Mouse (Mus musculus) MEL (cell line): ENCODE results near the gene Olfr411. TPM values are rescaled to one million over a fixed set of nuclear protein-coding genes. Genes with fewer than 3 reads are reported as not detected.

Experiments used
- DNase-seq: peaks from one replicate; pipeline ENCODE4 v3.0.0; 2011; ENCODE audit warnings: low read depth, low spot score
- H3K27ac ChIP-seq: 2 replicates; pipeline ENCODE4 v1.5.1; 2012; ENCODE audit warnings: low read depth, mild to moderate bottlenecking, control low read depth, low read length, moderate library complexity; ENCODE audit not compliant: control insufficient read depth
- H3K27me3 ChIP-seq, 2 experiments: fragments of 150-350 bp in 1 of 2; sonication (generic) in 1 of 2; 2 replicates each; pipeline ENCODE4 v1.6.1; 2012; ENCODE audit warnings: low read length in 2 of 2, mild to moderate bottlenecking in 2 of 2, improper control_type of control experiment in 1 of 2, moderate library complexity in 1 of 2; ENCODE audit not compliant: insufficient read depth in 2 of 2, control insufficient read depth in 1 of 2
- H3K36me3 ChIP-seq, 2 experiments: 2 replicates each; pipeline ENCODE4 v1.6.1; 2012 to 2014; ENCODE audit warnings: low read length in 2 of 2, improper control_type of control experiment in 1 of 2, inconsistent platforms in 1 of 2, mild to moderate bottlenecking in 1 of 2; ENCODE audit not compliant: insufficient read depth in 2 of 2, control insufficient read depth in 1 of 2
- H3K4me1 ChIP-seq, 2 experiments: fragments of 150-350 bp in 1 of 2; sonication (generic) in 1 of 2; 2 replicates each; pipeline ENCODE4 v1.6.1; 2012; ENCODE audit warnings: low read length in 2 of 2, improper control_type of control experiment in 1 of 2, mild to moderate bottlenecking in 1 of 2; ENCODE audit not compliant: insufficient read depth in 2 of 2, control insufficient read depth in 1 of 2
- H3K4me3 ChIP-seq, 2 experiments: fragments of 150-350 bp in 1 of 2; sonication (generic) in 1 of 2; 2 replicates each; pipeline ENCODE4 v1.5.1; 2012; ENCODE audit warnings: low read depth in 2 of 2, low read length in 2 of 2, mild to moderate bottlenecking in 2 of 2, moderate library complexity in 2 of 2, control low read depth in 1 of 2, improper control_type of control experiment in 1 of 2; ENCODE audit not compliant: control insufficient read depth in 1 of 2, insufficient read depth in 1 of 2
- H3K79me2 ChIP-seq: 2 replicates; pipeline ENCODE4 v1.6.1; 2012; ENCODE audit warnings: mild to moderate bottlenecking, low read length, moderate library complexity; ENCODE audit not compliant: control insufficient read depth, poor library complexity, insufficient read depth
- H3K9ac ChIP-seq: 2 replicates; pipeline ENCODE4 v1.6.1; 2012; ENCODE audit warnings: low read depth, mild to moderate bottlenecking, control low read depth, low read length, moderate library complexity; ENCODE audit not compliant: control insufficient read depth, poor library complexity, severe bottlenecking
- H3K9me3 ChIP-seq: fragments of 150-350 bp; sonication (generic); replicated peaks from 2 replicates; pipeline ENCODE4 v1.6.1; 2012; ENCODE audit warnings: mild to moderate bottlenecking, low read length, improper control_type of control experiment, moderate library complexity; ENCODE audit not compliant: insufficient read depth
- BHLHE40 ChIP-seq: IDR thresholded peaks from 2 replicates; pipeline ENCODE4 v1.6.1; 2012; ENCODE audit warnings: low read depth, mild to moderate bottlenecking, inconsistent platforms, low read length, improper control_type of control experiment, borderline replicate concordance
- CHD1 ChIP-seq: IDR thresholded peaks from 2 replicates; pipeline ENCODE4 v1.6.1; 2012; ENCODE audit warnings: low read depth, mild to moderate bottlenecking, inconsistent platforms, low read length, improper control_type of control experiment
- CHD2 ChIP-seq: IDR thresholded peaks from 2 replicates; pipeline ENCODE4 v1.6.1; 2011; ENCODE audit warnings: low read length, improper control_type of control experiment
- CTCF ChIP-seq, 3 experiments: IDR thresholded peaks in 2 of 3; conservative IDR thresholded peaks in 1 of 3; 2 replicates each; pipeline ENCODE4 v1.5.1; 2011 to 2012; ENCODE audit warnings: low read length in 3 of 3, low read depth in 2 of 3, mild to moderate bottlenecking in 2 of 3, improper control_type of control experiment in 1 of 3, inconsistent platforms in 1 of 3, mixed read lengths in 1 of 3, moderate library complexity in 1 of 3; ENCODE audit not compliant: control insufficient read depth in 1 of 3, insufficient read depth in 1 of 3, poor library complexity in 1 of 3, severe bottlenecking in 1 of 3
- ELF1 ChIP-seq: IDR thresholded peaks from 2 replicates; pipeline ENCODE4 v1.6.1; 2014; ENCODE audit warnings: low read depth, mild to moderate bottlenecking, inconsistent platforms, low read length, improper control_type of control experiment, moderate library complexity
- EP300 ChIP-seq, 2 experiments: IDR thresholded peaks; 2 replicates each; pipeline ENCODE4 v1.6.1; 2011; ENCODE audit warnings: improper control_type of control experiment in 2 of 2, low read length in 2 of 2, low read depth in 1 of 2, mild to moderate bottlenecking in 1 of 2
- GATA1 ChIP-seq: IDR thresholded peaks from 2 replicates; pipeline ENCODE4 v1.6.1; 2011; ENCODE audit warnings: low read depth, low read length, improper control_type of control experiment
- HCFC1 ChIP-seq: IDR thresholded peaks from 2 replicates; pipeline ENCODE4 v1.6.1; 2012; ENCODE audit warnings: low read depth, mild to moderate bottlenecking, inconsistent platforms, low read length, improper control_type of control experiment, moderate library complexity
- JUND ChIP-seq: IDR thresholded peaks from 2 replicates; pipeline ENCODE4 v1.6.1; 2011; ENCODE audit warnings: low read depth, mild to moderate bottlenecking, improper control_type of control experiment, low read length
- KAT2A ChIP-seq: conservative IDR thresholded peaks from 2 replicates; pipeline ENCODE4 v1.6.1; 2012; ENCODE audit warnings: low read depth, low read length, improper control_type of control experiment, inconsistent platforms
- MAX ChIP-seq: IDR thresholded peaks from 2 replicates; pipeline ENCODE4 v1.6.1; 2011; ENCODE audit warnings: low read length, improper control_type of control experiment
- MAZ ChIP-seq: IDR thresholded peaks from 2 replicates; pipeline ENCODE4 v1.6.1; 2012; ENCODE audit warnings: low read depth, mild to moderate bottlenecking, inconsistent platforms, low read length, improper control_type of control experiment
- MXI1 ChIP-seq: IDR thresholded peaks from 2 replicates; pipeline ENCODE4 v1.6.1; 2011; ENCODE audit warnings: mild to moderate bottlenecking, low read depth, low read length, improper control_type of control experiment
- MYC ChIP-seq: IDR thresholded peaks from 2 replicates; pipeline ENCODE4 v1.6.1; 2011; ENCODE audit warnings: low read depth, mild to moderate bottlenecking, low read length, improper control_type of control experiment, moderate library complexity
- NRF1 ChIP-seq: IDR thresholded peaks from 2 replicates; pipeline ENCODE4 v1.6.1; 2014; ENCODE audit warnings: low read depth, mild to moderate bottlenecking, inconsistent platforms, low read length, improper control_type of control experiment, moderate library complexity; ENCODE audit not compliant: poor library complexity, insufficient read depth, severe bottlenecking
- RAD21 ChIP-seq: IDR thresholded peaks from 2 replicates; pipeline ENCODE4 v1.6.1; 2011; ENCODE audit warnings: mild to moderate bottlenecking, low read depth, low read length, improper control_type of control experiment
- RCOR1 ChIP-seq: IDR thresholded peaks from 2 replicates; pipeline ENCODE4 v1.6.1; 2012; ENCODE audit warnings: low read depth, mild to moderate bottlenecking, inconsistent platforms, low read length, improper control_type of control experiment
- SMC3 ChIP-seq: IDR thresholded peaks from 2 replicates; pipeline ENCODE4 v1.6.1; 2011; ENCODE audit warnings: low read depth, low read length, improper control_type of control experiment
- TBP ChIP-seq: IDR thresholded peaks from 2 replicates; pipeline ENCODE4 v1.8.0; 2011; ENCODE audit warnings: low read depth, low read length, improper control_type of control experiment
- USF1 ChIP-seq: IDR thresholded peaks from 2 replicates; pipeline ENCODE4 v1.6.1; 2014; ENCODE audit warnings: low read depth, mild to moderate bottlenecking, inconsistent platforms, low read length, improper control_type of control experiment, moderate library complexity
- ZC3H11A ChIP-seq: IDR thresholded peaks from 2 replicates; pipeline ENCODE4 v1.6.1; 2012; ENCODE audit warnings: low read depth, mild to moderate bottlenecking, inconsistent platforms, low read length, improper control_type of control experiment
- ZKSCAN1 ChIP-seq: IDR thresholded peaks from 2 replicates; pipeline ENCODE4 v1.6.1; 2012; ENCODE audit warnings: low read depth, mild to moderate bottlenecking, inconsistent platforms, low read length, improper control_type of control experiment, moderate library complexity
- ZNF384 ChIP-seq: IDR thresholded peaks from 2 replicates; pipeline ENCODE4 v1.6.1; 2012; ENCODE audit warnings: low read depth, mild to moderate bottlenecking, inconsistent platforms, low read length, improper control_type of control experiment
- polyA plus RNA-seq, 2 experiments: library from polyadenylated mRNA; stranded (reverse) in 1 of 2; unstranded in 1 of 2; fragments of >175 nt in 1 of 2; fragments of >200 nt in 1 of 2; gene quantifications; 2 replicates each; pipeline versions ENCODE4 v1.2.1 to v1.2.4; 2012; ENCODE audit warnings: low replicate concordance in 2 of 2, low read depth in 1 of 2; ENCODE audit not compliant: insufficient read length in 2 of 2, insufficient read depth in 1 of 2, missing spikeins in 1 of 2
- total RNA-seq: library from RNA; depleted of rRNA; stranded (reverse); fragments of 300-350 nt; gene quantifications from 2 replicates; pipeline ENCODE4 v1.2.3, GENCODE M21; 2012; rRNA removed

The Olfr411 gene
- not detected in 2 replicates for total RNA-seq
- not detected for polyA plus RNA-seq

GRCm38 (mm10) chr11:74352550-74352949 lies at the start of gene Olfr411:
Gene Olfr411 (minus strand): TSS chr11:74352650.
- Histone ChIP-seq H3K79me2 (no peaks in the 10 kb centered on the region), H3K9ac (no peak within 1 kb of the TSS), H3K9me3 (no peaks in the 10 kb centered on the region), H3K27ac (no peak within 1 kb of the TSS), H3K36me3 (no peaks in the 10 kb centered on the region), H3K4me3 (no peak within 1 kb of the TSS), H3K4me1 (no peaks in the 10 kb centered on the region), H3K27me3 (peaks cover 7 to 12% of the 10 kb centered on the region in 2 experiments)
- DNase-seq: no peak
- TF ChIP-seq MAZ (no peak), HCFC1 (no peak), JUND (no peak), RCOR1 (no peak), USF1 (no peak), KAT2A (no peak), ZKSCAN1 (no peak), MAX (no peak), GATA1 (no peak), CHD2 (no peak), MXI1 (no peak), EP300 (IDR thresholded peaks at IDR 0.05; ENCODE audit: low read depth in 1 of 2, low read length in 2 of 2) (no peak), RAD21 (no peak), MYC (no peak), TBP (no peak), ELF1 (no peak), NRF1 (no peak), BHLHE40 (no peak), CHD1 (no peak)

- Histone ChIP-seq H3K9ac (no peak overlapping the region), H3K4me3 (no peak overlapping the region), H3K9me3 (no peaks in the 10 kb centered on the region), H3K4me1 (peaks cover 0 to 2% of the 10 kb centered on the region in 2 experiments; a peak in 2 of 4 replicates), H3K79me2 (no peaks in the 10 kb centered on the region), H3K36me3 (no peaks in the 10 kb centered on the region; a peak in 1 of 4 replicates), H3K27ac (no peak overlapping the region), H3K27me3 (no peaks in the 10 kb centered on the region)
- TF ChIP-seq CTCF (IDR thresholded peaks at IDR 0.05 in 2 of 3, conservative IDR thresholded peaks at IDR 0.05 in 1 of 3; ENCODE audit: control insufficient read depth in 1 of 3, insufficient read depth in 1 of 3, low read depth in 2 of 3, low read length in 3 of 3, poor library complexity in 1 of 3, severe bottlenecking in 1 of 3) (peak; percentile 34 to 70 (median 52); a peak in 5 of 6 replicates), RAD21 (peak; percentile 71), ZNF384 (no peak), SMC3 (peak; percentile 74), ZC3H11A (peak; percentile 57)
- peak; percentile 41 for DNase-seq
Measured at GRCm38 (mm10) chr11:74402126-74402525, 49.7 kb upstream of the Olfr411 start.
